Comparison of ENCODE assay signal across 13 mouse cellular contexts in the genomic region with DNA sequence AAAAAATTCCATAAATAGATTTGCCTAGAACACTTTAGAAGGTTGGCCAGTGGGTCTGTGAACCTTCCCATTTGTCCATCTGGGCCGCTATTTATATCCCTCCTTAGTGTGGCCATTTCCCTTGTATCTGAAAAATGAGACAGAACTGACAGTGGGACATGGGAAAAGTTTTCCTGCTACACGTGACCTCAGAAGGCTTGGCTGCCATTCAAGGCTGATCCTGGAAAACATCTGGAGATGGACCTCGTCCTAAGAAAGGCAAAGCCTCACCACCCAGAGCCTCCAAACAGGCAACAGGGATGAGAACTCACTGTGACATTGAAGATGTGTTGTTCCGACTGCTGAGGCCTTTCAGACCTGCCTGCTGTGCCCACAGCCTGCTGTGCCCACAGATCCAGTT. TPM values are rescaled to one million over a fixed set of nuclear protein-coding genes. Genes with fewer than 3 reads are reported as not detected.
DNase-seq lines count a peak whose midpoint lies in the region; ATAC-seq and TF ChIP-seq lines count a peak whose summit lies in the region.
"Had no signal": no experiment of that assay in that cellular context is flagged by ENCODE, and none has a peak within 500 bp of the region (broad histone marks: within the 10 kb centered on the region; RNA-seq: fewer than 3 reads in every experiment).

No protein-coding gene starts in this region.

- ATAC-seq in heart, embryonic 11.5 days (replicated peaks; ENCODE audit: insufficient number of reproducible peaks, low FRiP score, low TSS enrichment), result no peak
- peak; percentile 38; the same call in 1 of the 2 replicates for ATAC-seq in lung, embryonic 16.5 days (ENCODE audit: low read depth)

- no peaks in the 10 kb centered on the region for H3K9me3 ChIP-seq in heart, embryonic 11.5 days (replicated peaks; ENCODE audit: control insufficient read depth, low read length)
- no peaks in the 10 kb centered on the region for H3K9me3 ChIP-seq in lung, embryonic 16.5 days (ENCODE audit: control insufficient read depth, low read length)
- H3K9me3 ChIP-seq: embryonic facial prominence, embryonic 13.5 days; liver, embryonic 13.5 days had no signal

- WGBS in heart, embryonic 11.5 days (ENCODE audit: insufficient replicate concordance), result 66% methylated on average over 4 of the region's 4 CpGs
- WGBS in lung, embryonic 16.5 days, result 44% methylated on average over 4 of the region's 4 CpGs

- no peaks in the 10 kb centered on the region for H3K27me3 ChIP-seq in heart, embryonic 11.5 days (ENCODE audit: control insufficient read depth, insufficient read depth, low read length)
- H3K27me3 ChIP-seq in lung, embryonic 16.5 days (ENCODE audit: control insufficient read depth, insufficient read depth, low read depth, low read length), result no peaks in the 10 kb centered on the region
- H3K27me3 ChIP-seq: embryonic facial prominence, embryonic 13.5 days; liver, embryonic 13.5 days had no signal

- TF ChIP-seq CTCF in brain, embryonic 14.5 days (IDR thresholded peaks at IDR 0.05; ENCODE audit: borderline replicate concordance, extremely low read depth, insufficient read depth, insufficient read length), result no peak

- H3K4me2 ChIP-seq in heart, embryonic 11.5 days, result no peak overlapping the region
- H3K4me2 ChIP-seq in lung, embryonic 16.5 days (ENCODE audit: low read depth, low read length), result no peak overlapping the region
- H3K4me2 ChIP-seq: embryonic facial prominence, embryonic 13.5 days; hindbrain, embryonic 14.5 days; liver, embryonic 13.5 days had no signal

- no peak overlapping the region for H3K9ac ChIP-seq in heart, embryonic 11.5 days (ENCODE audit: low read depth, low read length)
- H3K9ac ChIP-seq in lung, embryonic 16.5 days (ENCODE audit: low read length), result no peak overlapping the region
- H3K9ac ChIP-seq: embryonic facial prominence, embryonic 13.5 days; hindbrain, embryonic 14.5 days; liver, embryonic 13.5 days had no signal

- H3K36me3 ChIP-seq in heart, embryonic 11.5 days (ENCODE audit: control insufficient read depth, insufficient read depth, low read length), result no peaks in the 10 kb centered on the region
- no peaks in the 10 kb centered on the region for H3K36me3 ChIP-seq in lung, embryonic 16.5 days (ENCODE audit: control insufficient read depth, insufficient read depth, low read length)
- H3K36me3 ChIP-seq: embryonic facial prominence, embryonic 13.5 days had no signal

- no peak overlapping the region for H3K27ac ChIP-seq in heart, embryonic 11.5 days (ENCODE audit: low read depth, low read length)
- H3K27ac ChIP-seq in lung, embryonic 16.5 days (ENCODE audit: low read length), result no peak overlapping the region
- H3K27ac ChIP-seq: embryonic facial prominence, embryonic 13.5 days; hindbrain, embryonic 14.5 days; liver, embryonic 13.5 days had no signal

- no peak overlapping the region for H3K4me3 ChIP-seq in heart, embryonic 11.5 days (ENCODE audit: low read depth, low read length)
- H3K4me3 ChIP-seq in lung, embryonic 16.5 days (ENCODE audit: low read length), result no peak overlapping the region
- H3K4me3 ChIP-seq: embryonic facial prominence, embryonic 13.5 days; liver, embryonic 13.5 days had no signal

- peaks cover 18% of the 10 kb centered on the region for H3K4me1 ChIP-seq in heart, embryonic 11.5 days (ENCODE audit: control insufficient read depth, insufficient read depth, low read length)
- no peaks in the 10 kb centered on the region; the same call in 1 of the 2 replicates for H3K4me1 ChIP-seq in lung, embryonic 16.5 days (replicated peaks; ENCODE audit: control insufficient read depth, insufficient read depth, low read length)
- H3K4me1 ChIP-seq: embryonic facial prominence, embryonic 13.5 days; liver, embryonic 13.5 days had no signal

- peak; percentile 56 to 62 for DNase-seq in heart, adult 18-20 months
- DNase-seq in lung, adult 18-20 months, result no peak
- peak; percentile 7 for DNase-seq in brain, embryonic 14.5 days (ENCODE audit: low read depth)
- DNase-seq in heart, postnatal 4 days, result peak; percentile 45
- DNase-seq in MN1 (ENCODE audit: low spot score), result no peak
- DNase-seq in spleen, postnatal 4 days (ENCODE audit: low spot score in 2 of 2), result no peak
- DNase-seq: cerebellum, postnatal 36 days; liver, embryonic 13.5 days; right cerebral cortex, postnatal 14 days had no signal

- no peak for TF ChIP-seq POLR2A in brain, embryonic 14.5 days (IDR thresholded peaks at IDR 0.05; ENCODE audit: borderline replicate concordance, extremely low read depth, insufficient read depth, insufficient read length, poor library complexity, severe bottlenecking)

RNA-seq across cellular contexts. Expression of gene Adora2b, which starts 24.0 kb away (rescaled TPM):
- total RNA-seq in heart, adult 18-20 months (2021), result 1 to 10 TPM; 1.2 to 1.6 TPM
- 0.58 and 0.87 TPM in 2 replicates for polyA plus RNA-seq in heart, embryonic 11.5 days (2014; fragmentation: Nextera tagmentation; extraction: Ambion mirVana)
- 3.8 and 4.5 TPM in 2 replicates for polyA plus RNA-seq in lung, embryonic 16.5 days (2015; fragmentation: Nextera tagmentation; extraction: Ambion mirVana)
- 2.8 and 3.0 TPM in 2 replicates for polyA plus RNA-seq in brain, embryonic 14.5 days (2012; rRNA removed)
- total RNA-seq in heart, postnatal 4 days (2021), result under 1 TPM; 0.41 to 0.91 TPM

RNA-seq across cellular contexts. Expression of gene Zswim7, which starts 56.4 kb away (rescaled TPM):
- 10 to 100 TPM; 19.6 to 20.0 TPM for total RNA-seq in heart, adult 18-20 months (2021)
- 17.4 and 19.3 TPM in 2 replicates for polyA plus RNA-seq in heart, embryonic 11.5 days (2014; fragmentation: Nextera tagmentation; extraction: Ambion mirVana)
- polyA plus RNA-seq in lung, embryonic 16.5 days (2015; fragmentation: Nextera tagmentation; extraction: Ambion mirVana), result 14.2 and 16.0 TPM in 2 replicates
- polyA plus RNA-seq in brain, embryonic 14.5 days (2012; rRNA removed), result 9.6 and 12.0 TPM in 2 replicates
- total RNA-seq in heart, postnatal 4 days (2021), result 10 to 100 TPM; 11.6 to 13.1 TPM

RNA-seq across cellular contexts. Expression of gene Ttc19, which starts 56.5 kb away (rescaled TPM):
- total RNA-seq in heart, adult 18-20 months (2021), result 10 to 100 TPM; 42.8 to 46.0 TPM
- polyA plus RNA-seq in heart, embryonic 11.5 days (2014; fragmentation: Nextera tagmentation; extraction: Ambion mirVana), result 13.8 and 15.3 TPM in 2 replicates
- polyA plus RNA-seq in lung, embryonic 16.5 days (2015; fragmentation: Nextera tagmentation; extraction: Ambion mirVana), result 14.0 and 15.5 TPM in 2 replicates
- 28.2 and 29.5 TPM in 2 replicates for polyA plus RNA-seq in brain, embryonic 14.5 days (2012; rRNA removed)
- total RNA-seq in heart, postnatal 4 days (2021), result 10 to 100 TPM; 37.5 to 38.2 TPM

Comparison
In these comparisons a context has a peak if more than half of its experiments do, and no peak if none do; other contexts are left out.
1. DNase-seq: peak in heart, adult 18-20 months (2 of 2), brain, embryonic 14.5 days (single experiment) and heart, postnatal 4 days (single experiment); none in lung, adult 18-20 months (0 of 2), MN1 (single experiment) and spleen, postnatal 4 days (0 of 2).